Mouse (Mus musculus) intestine, embryonic 16.5 days (tissue): Measurements from ENCODE around the gene Tmem255b. TPM values are rescaled to one million over a fixed set of nuclear protein-coding genes. Genes with fewer than 3 reads are reported as not detected.

Experiments used
- ATAC-seq: fragments of 200-750 bp; cut with Nextera tagmentation; 2 replicates; pipeline ENCODE4 v1.8.0; 2017; ENCODE audit warnings: moderate TSS enrichment, moderate library complexity
- H3K27ac ChIP-seq: fragments of 300-500 bp; sonication (generic); 2 replicates; pipeline ENCODE4 v1.5.1; 2014; ENCODE audit warnings: mild to moderate bottlenecking, low read length
- H3K27me3 ChIP-seq: fragments of 300-500 bp; sonication (generic); replicated peaks from 2 replicates; pipeline ENCODE4 v1.6.1; 2014; ENCODE audit warnings: low read length, control low read depth, mixed read lengths; ENCODE audit not compliant: control insufficient read depth, insufficient read depth
- H3K36me3 ChIP-seq: fragments of 300-500 bp; sonication (generic); 2 replicates; pipeline ENCODE4 v1.6.1; 2014; ENCODE audit warnings: low read length, control low read depth; ENCODE audit not compliant: control insufficient read depth, insufficient read depth
- H3K4me1 ChIP-seq: fragments of 300-500 bp; sonication (generic); 2 replicates; pipeline ENCODE4 v1.6.1; 2014; ENCODE audit warnings: low read length, control low read depth, mixed read lengths; ENCODE audit not compliant: control insufficient read depth, insufficient read depth
- H3K4me2 ChIP-seq: fragments of 300-500 bp; sonication (generic); 2 replicates; pipeline ENCODE4 v1.6.1; 2014; ENCODE audit warnings: low read depth, low read length, control low read depth
- H3K4me3 ChIP-seq: fragments of 300-500 bp; sonication (generic); 2 replicates; pipeline ENCODE4 v1.5.1; 2014; ENCODE audit warnings: mild to moderate bottlenecking, low read length
- H3K9ac ChIP-seq: fragments of 300-500 bp; sonication (generic); 2 replicates; pipeline ENCODE4 v1.6.1; 2014; ENCODE audit warnings: low read depth, low read length
- H3K9me3 ChIP-seq: fragments of 300-500 bp; sonication (generic); 2 replicates; pipeline ENCODE4 v1.6.1; 2016; ENCODE audit warnings: low read length, control low read depth; ENCODE audit not compliant: control insufficient read depth
- WGBS: fragments of 180-500 bp; shearing (Covaris S2); extraction: QIAGEN DNeasy Blood & Tissue Kit; methylation state at CpG from one replicate; pipeline ENCODE4 v1.1.7; 2014; 5-methylcytosine and 5-hydroxymethylcytosine counted together
- polyA plus RNA-seq: library from polyadenylated mRNA; unstranded; fragments of >200 nt; fragmentation: Nextera tagmentation; extraction: Ambion mirVana; gene quantifications from 2 replicates; pipeline ENCODE4 v1.2.1, GENCODE M21; 2015

Gene Tmem255b
- polyA plus RNA-seq, 1 experiment from 2014 or later = 3.2 TPM

DNA sequence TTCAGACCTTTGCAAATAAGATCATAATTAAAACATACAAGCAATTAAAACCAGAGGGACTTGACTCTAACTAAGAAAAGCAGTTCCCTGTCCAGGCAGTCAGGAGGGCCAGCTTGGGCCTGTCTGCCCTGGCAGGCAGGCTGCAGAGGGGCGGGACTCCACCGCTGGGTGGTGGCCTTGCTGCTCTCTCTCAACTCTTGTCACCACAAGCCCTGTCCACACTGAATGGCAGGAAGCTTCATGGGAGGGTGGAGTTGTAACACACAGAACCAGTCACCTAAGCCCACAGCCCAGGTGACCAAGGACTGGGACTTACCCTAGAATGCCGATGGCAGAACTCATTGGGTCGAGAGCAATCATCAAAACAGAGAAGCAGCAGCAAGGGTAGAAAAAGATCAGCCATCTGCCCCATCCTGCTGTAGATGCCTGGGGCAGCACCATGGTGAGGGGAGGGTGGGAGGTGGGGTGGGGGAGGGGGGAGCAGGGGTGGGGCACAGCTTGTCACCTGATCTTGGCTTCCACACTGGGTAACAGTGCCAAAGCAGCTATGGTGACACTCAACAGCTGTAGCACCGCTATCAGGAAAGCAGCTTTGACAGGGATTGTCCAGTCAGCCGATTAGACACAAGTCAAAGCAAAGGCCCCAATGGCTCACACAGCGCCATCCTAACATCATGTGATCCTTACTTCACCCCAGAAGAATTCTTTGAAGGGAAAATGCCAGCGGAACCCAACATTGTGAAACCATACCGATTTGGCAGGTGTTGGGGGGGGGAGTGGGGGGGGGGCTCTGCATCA is 57.4 kb downstream of the Tmem255b start:
- Histone ChIP-seq H3K4me3 (no peak overlapping the region), H3K27me3 (no peaks in the 10 kb centered on the region; the same call in 1 of the 2 replicates), H3K9me3 (no peaks in the 10 kb centered on the region), H3K9ac (no peak overlapping the region), H3K4me1 (peaks cover 20% of the 10 kb centered on the region), H3K27ac (no peak overlapping the region), H3K4me2 (peak overlapping the region; percentile 97), H3K36me3 (no peaks in the 10 kb centered on the region)
- 0 out of 2 replicates have a peak, but pooled peaks have one; percentile 24 for ATAC-seq
- 59% methylated on average over 9 of the region's 9 CpGs for WGBS

DNA sequence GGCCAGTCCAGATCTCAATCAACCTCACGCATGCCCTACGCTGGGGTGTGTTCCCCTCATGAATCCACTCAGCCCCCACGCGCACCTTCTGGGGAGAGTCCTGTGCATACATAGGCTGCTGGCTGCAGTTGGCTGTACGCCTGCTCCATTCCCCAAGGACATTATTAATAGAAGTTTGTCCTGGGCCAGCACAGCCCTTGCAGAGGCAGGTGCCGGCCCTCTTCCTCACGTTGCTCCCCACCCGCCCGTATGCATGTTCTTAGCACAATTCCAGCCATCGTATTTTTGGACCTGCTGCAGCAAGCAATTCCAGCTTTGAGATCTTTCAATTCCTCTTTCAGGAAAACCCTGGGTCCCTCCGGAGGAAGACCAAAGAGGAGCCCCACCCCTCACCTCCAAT is 58.0 kb downstream of the Tmem255b start:
- H3K9ac ChIP-seq = peak overlapping the region; percentile 74; the same call in 1 of the 2 replicates
- 51% methylated on average over 11 of the region's 11 CpGs for WGBS

DNA sequence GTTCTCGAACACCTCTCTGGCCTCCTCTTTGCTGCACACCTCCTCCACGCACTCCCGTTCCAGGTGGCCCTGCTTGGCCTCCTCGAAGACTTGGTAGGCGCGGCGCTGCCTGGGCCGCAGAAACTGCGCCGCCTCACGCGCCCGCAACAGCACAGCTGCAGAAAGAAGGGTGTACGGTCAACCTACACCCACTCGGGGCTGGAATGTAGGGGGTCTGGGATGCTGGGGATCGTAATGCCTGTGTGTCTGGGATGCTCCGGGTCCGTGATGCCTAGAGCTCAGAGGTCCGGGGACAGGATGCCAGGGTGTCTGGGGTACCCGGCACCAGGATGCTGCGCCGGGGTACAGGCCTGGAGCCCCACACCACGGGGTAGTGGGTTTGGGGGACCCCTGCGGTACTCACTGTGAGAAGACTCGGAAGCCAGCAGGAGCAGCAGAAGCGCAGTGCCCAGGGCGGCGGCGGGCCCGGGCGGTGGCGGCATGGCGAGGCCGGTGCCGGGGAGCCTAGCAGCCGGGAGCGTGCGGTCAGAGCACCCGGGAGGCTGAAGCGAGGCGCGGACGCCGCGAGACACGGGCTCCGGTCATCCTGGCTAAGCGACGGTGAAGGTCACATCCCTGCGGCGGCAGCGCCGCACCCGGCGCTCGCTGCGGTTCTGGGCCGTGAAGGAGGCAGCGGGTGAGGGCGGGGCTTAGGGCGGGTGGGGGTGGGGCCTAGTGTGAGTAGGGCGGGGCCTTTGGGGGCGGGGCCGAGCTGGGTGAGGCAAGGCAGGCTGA is 59.1 kb downstream of the Tmem255b start, which contains the start of gene Gas6:
Gas6 (minus strand) TSS at position 633 of the 774 bp plus-strand sequence.
- peak within 1 kb of the TSS; percentile 97 for H3K4me2 ChIP-seq

More for the DNA sequence above, 58.0 kb downstream of the Tmem255b start:
- H3K36me3 ChIP-seq = no peaks in the 10 kb centered on the region
- H3K4me2 ChIP-seq = peak overlapping the region; percentile 97
- H3K9me3 ChIP-seq = no peaks in the 10 kb centered on the region
- no peaks in the 10 kb centered on the region; the same call in 1 of the 2 replicates for H3K27me3 ChIP-seq
- peaks cover 20% of the 10 kb centered on the region for H3K4me1 ChIP-seq
- H3K27ac ChIP-seq = no peak overlapping the region
- H3K4me3 ChIP-seq = peak overlapping the region; percentile 71
- 0 out of 2 replicates have a peak, but pooled peaks have one; percentile 21 for ATAC-seq

DNA sequence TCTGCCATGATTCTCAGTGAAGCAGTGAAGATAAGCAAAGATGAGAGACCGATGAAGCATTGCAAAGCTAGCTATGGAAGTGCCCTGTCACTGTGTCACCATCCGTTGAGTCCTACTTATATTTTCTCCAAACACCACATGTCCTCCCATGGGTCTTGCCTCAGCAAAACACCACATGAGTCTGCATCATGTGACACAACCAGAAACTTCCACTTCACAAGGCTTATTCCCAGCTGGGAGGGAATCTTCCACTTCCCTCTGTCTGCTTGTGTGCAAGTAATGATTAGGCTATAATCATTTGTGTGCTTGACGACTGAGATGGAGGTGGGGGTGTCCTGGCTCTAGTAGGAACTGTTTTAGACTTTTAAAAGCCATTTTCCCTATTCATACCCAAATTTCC is 66.2 kb downstream of the Tmem255b start:
- H3K27ac ChIP-seq = no peak overlapping the region
- no peak for ATAC-seq
- H3K36me3 ChIP-seq = no peaks in the 10 kb centered on the region
- no peak overlapping the region for H3K4me2 ChIP-seq
- H3K4me1 ChIP-seq = peaks cover 18% of the 10 kb centered on the region
- H3K27me3 ChIP-seq = no peaks in the 10 kb centered on the region
- H3K9me3 ChIP-seq = no peaks in the 10 kb centered on the region
- H3K9ac ChIP-seq = no peak overlapping the region
- WGBS = 85% methylated on average over 3 of the region's 3 CpGs
- H3K4me3 ChIP-seq = no peak overlapping the region

More for the DNA sequence above, 59.1 kb downstream of the Tmem255b start, which contains the start of gene Gas6:
- WGBS = 2% methylated on average over 43 of the region's 64 CpGs
- no peak within 1 kb of the TSS for H3K27ac ChIP-seq
- no peaks in the 10 kb centered on the region for H3K36me3 ChIP-seq
- H3K9ac ChIP-seq = peak within 1 kb of the TSS; percentile 74
- peaks cover 20% of the 10 kb centered on the region for H3K4me1 ChIP-seq
- peak within 1 kb of the TSS; percentile 71 for H3K4me3 ChIP-seq
- H3K9me3 ChIP-seq = no peaks in the 10 kb centered on the region
- ATAC-seq = peak; percentile 74
- H3K27me3 ChIP-seq = no peaks in the 10 kb centered on the region; the same call in 1 of the 2 replicates

DNA sequence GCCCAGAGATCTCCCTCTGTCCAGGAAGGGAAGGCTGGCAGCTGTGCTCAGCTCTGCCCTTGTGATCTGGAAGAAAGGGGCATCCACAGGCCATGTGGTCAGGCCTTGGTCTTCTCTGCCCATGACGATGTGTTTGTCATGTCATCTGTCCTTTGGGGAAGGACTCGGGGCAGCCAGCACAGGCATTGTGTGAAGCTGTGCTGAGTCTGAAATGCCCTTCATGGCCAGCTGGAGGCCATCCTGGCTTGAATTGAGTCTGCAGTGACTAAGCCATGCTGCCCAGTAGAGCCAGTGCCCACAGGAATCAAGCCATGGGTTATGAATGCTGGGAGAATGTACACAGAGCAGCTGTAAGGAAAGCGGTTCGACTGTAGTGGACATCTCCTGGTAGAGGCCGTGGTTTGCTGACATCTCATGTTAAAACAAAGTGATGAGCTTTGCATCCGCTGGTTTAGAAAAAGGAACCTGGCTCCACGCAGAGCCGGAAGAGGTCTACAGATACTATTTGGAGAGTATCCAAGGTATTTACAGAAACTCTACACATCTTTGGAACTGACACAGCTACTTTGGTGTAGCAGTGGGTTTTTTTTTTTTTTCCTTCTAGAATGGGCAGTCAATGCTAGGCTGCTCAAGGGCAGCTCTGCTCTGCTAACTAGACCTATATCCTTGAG is 69.1 kb downstream of the Tmem255b start:
- peaks cover 29% of the 10 kb centered on the region for H3K4me1 ChIP-seq
- no peaks in the 10 kb centered on the region for H3K27me3 ChIP-seq
- H3K4me3 ChIP-seq = no peak overlapping the region
- H3K9me3 ChIP-seq = no peaks in the 10 kb centered on the region
- no peaks in the 10 kb centered on the region for H3K36me3 ChIP-seq
- no peak for ATAC-seq
- peak overlapping the region; percentile 81; the same call in 1 of the 2 replicates for H3K27ac ChIP-seq
- no peak overlapping the region for H3K9ac ChIP-seq
- no peak overlapping the region for H3K4me2 ChIP-seq
- WGBS = 70% methylated on average over 8 of the region's 8 CpGs

DNA sequence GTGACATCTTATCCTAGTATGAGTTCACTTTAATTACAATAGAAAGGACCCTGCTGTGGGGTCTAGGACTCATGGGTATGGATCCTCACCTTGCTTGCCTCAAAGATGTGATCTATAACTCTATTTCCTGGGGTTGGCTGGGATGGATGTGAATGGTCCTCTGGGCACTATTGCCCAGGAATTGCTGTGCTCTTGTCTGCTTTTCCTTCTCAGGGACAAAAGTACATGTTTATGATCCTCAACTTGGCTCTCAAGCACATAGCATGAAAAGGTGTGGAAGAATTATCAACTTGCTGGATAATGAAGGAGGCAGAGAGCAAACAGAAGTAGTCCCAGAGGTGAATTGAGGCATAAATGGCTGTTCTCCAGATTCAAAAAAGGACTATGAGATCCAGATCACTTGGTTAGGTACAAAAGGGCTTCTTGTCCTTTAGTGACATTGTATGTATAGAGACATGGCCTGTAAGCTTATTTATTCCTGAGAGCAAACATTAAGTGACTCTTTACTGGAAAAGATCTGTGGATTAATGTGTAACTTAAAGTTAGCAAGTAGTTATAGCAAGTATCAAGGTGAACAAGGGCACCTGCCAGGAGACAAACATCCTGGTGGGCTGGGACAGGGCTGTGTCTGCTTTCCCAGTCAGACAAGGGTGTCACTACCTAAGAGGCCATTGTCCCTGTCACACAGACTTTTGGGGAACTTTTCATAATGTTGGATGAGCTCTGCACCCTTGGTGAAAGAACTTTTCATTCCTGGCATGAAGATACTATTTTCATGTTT is 70.1 kb downstream of the Tmem255b start:
- Histone ChIP-seq H3K4me1 (peaks cover 29% of the 10 kb centered on the region), H3K4me3 (no peak overlapping the region), H3K27me3 (no peaks in the 10 kb centered on the region), H3K36me3 (no peaks in the 10 kb centered on the region), H3K9me3 (no peaks in the 10 kb centered on the region), H3K9ac (no peak overlapping the region), H3K27ac (peak overlapping the region; percentile 81), H3K4me2 (no peak overlapping the region)
- ATAC-seq = peak; percentile 81

DNA sequence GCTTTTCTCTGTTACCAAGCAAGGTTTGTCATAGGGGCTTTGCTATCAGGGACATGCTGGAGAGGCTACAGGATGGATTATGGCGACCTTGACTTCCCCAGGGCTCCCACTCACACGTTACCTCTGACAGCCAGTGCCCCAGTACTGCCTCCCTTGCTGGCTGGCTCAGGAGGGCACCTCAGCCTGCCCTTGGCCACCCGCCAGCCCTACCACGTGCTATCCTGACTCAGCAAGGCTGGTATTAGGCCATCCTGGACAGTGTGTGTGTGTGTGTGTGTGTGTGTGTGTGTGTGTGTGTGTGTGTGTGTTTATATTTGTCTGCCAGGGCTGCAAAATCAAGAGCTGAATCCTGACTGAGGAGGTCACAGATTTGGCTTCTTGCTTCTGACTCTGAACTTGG is 71.9 kb downstream of the Tmem255b start:
- Histone ChIP-seq H3K4me1 (peaks cover 29% of the 10 kb centered on the region), H3K9ac (no peak overlapping the region), H3K36me3 (no peaks in the 10 kb centered on the region), H3K27me3 (no peaks in the 10 kb centered on the region), H3K9me3 (no peaks in the 10 kb centered on the region), H3K4me2 (no peak overlapping the region), H3K4me3 (no peak overlapping the region), H3K27ac (peak overlapping the region; percentile 81)
- peak; percentile 82 for ATAC-seq
- WGBS = 24% methylated on average over 4 of the region's 4 CpGs

DNA sequence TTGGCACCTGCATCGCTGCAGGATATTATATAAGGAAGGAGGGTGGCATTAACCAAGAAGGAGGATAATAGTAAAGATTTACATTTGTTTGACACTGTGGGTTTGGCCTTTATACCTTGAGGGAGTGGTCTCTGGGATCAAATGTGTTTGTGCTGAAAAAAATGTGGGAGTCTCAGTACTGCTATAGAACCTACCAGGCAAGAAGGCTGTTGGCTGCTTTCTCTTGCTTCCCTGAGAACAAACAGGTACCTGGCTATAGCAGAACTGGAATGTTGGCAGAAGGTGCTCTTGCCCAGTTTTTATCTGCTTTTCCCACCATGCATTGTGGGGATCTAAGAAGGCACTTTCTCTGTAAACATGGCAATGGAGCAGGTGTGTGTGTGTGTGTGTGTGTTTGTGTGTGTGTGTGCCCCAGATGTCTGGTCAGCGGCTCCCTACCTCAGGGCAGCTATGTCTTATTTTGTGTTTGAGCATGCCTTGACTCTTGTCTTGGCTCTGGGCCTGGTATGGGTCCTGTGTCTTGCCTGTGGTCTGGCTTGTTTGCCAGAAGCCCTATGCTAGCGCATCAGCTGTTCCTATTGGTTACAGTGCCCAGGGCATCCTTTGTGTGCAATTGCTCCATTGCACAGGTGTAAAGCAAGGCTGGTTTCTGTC is 72.4 kb downstream of the Tmem255b start:
- Histone ChIP-seq H3K4me3 (no peak overlapping the region), H3K4me1 (peaks cover 32% of the 10 kb centered on the region), H3K27ac (0 out of 2 replicates have a peak overlapping the region, but pooled peaks have one; percentile 19), H3K9me3 (no peaks in the 10 kb centered on the region), H3K27me3 (no peaks in the 10 kb centered on the region), H3K9ac (no peak overlapping the region), H3K4me2 (no peak overlapping the region), H3K36me3 (no peaks in the 10 kb centered on the region)
- WGBS = 59% methylated on average over 3 of the region's 3 CpGs
- peak; percentile 49 for ATAC-seq
